Mouse (Mus musculus) neural tube, embryonic 14.5 days (tissue): ENCODE measurements at regions not wholly inside any gene's neighbourhood (a gene's known extent, or its start where the extent isn't known, plus 50 kb on each side); places are given as distances from the start of the nearest gene placed in this dataset.
A peak's percentile ranks its signal among the peaks of the same experiment; 100 is the strongest.

Source experiments
- ATAC-seq: fragments of 200-750 bp; cut with Nextera tagmentation; 2 replicates; pipeline ENCODE4 v1.8.0; 2017; ENCODE audit warnings: low read depth, mild to moderate bottlenecking, moderate TSS enrichment, moderate library complexity
- H3K27ac ChIP-seq: fragments of 300-500 bp; sonication (generic); 2 replicates; pipeline ENCODE4 v1.5.1; 2014; ENCODE audit warnings: low read depth, mild to moderate bottlenecking, control low read depth, low read length, moderate library complexity, mixed read lengths
- H3K27me3 ChIP-seq: fragments of 300-500 bp; sonication (generic); 2 replicates; pipeline ENCODE4 v1.6.1; 2014; ENCODE audit warnings: low read length; ENCODE audit not compliant: control insufficient read depth, insufficient read depth
- H3K36me3 ChIP-seq: fragments of 300-500 bp; sonication (generic); 2 replicates; pipeline ENCODE4 v1.6.1; 2014; ENCODE audit warnings: low read length, mixed read lengths; ENCODE audit not compliant: control insufficient read depth, insufficient read depth
- H3K4me1 ChIP-seq: fragments of 300-500 bp; sonication (generic); 2 replicates; pipeline ENCODE4 v1.6.1; 2014; ENCODE audit warnings: low read length; ENCODE audit not compliant: control insufficient read depth, insufficient read depth
- H3K4me2 ChIP-seq: fragments of 300-500 bp; sonication (generic); 2 replicates; pipeline ENCODE4 v1.6.1; 2014; ENCODE audit warnings: mild to moderate bottlenecking, low read depth, low read length, control low read depth
- H3K4me3 ChIP-seq: fragments of 300-500 bp; sonication (generic); 2 replicates; pipeline ENCODE4 v1.5.1; 2014; ENCODE audit warnings: low read depth, low read length, control low read depth, mixed read lengths
- H3K9ac ChIP-seq: fragments of 300-500 bp; sonication (generic); replicated peaks from 2 replicates; pipeline ENCODE4 v1.6.1; 2014; ENCODE audit warnings: low read depth, mild to moderate bottlenecking, control low read depth, low read length, mixed read lengths
- H3K9me3 ChIP-seq: fragments of 300-500 bp; sonication (generic); 2 replicates; pipeline ENCODE4 v1.6.1; 2016; ENCODE audit warnings: low read length; ENCODE audit not compliant: control insufficient read depth
- WGBS: fragments of 180-500 bp; shearing (Covaris S2); extraction: QIAGEN DNeasy Blood & Tissue Kit; methylation state at CpG from one replicate; pipeline ENCODE4 v1.1.7; 2014; 5-methylcytosine and 5-hydroxymethylcytosine counted together

DNA sequence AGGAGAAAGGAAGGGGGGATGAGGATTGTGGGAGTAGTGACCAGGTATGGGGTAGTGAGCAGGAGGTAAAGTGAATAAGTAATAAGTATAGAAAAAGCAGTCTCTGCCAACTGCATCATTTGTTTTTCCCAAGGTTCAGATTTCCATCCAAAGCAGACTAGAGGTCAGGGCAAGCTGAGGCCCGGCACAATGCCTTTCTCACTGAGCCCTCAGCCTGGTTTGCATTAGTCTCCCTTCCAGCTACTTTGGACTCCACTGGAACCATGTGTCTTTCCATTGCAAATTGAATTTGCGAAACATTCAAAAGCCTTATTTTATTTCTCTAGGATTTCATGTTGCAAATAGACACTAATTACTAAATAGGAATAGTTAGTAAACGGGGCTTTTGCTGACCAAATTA, 124.7 kb upstream of the Tnc start:
- no peaks in the 10 kb centered on the region for H3K36me3 ChIP-seq
- no peak overlapping the region for H3K4me3 ChIP-seq
- no peak for ATAC-seq
- no peaks in the 10 kb centered on the region for H3K4me1 ChIP-seq
- WGBS = 93% methylated on average over 3 of the region's 3 CpGs
- H3K4me2 ChIP-seq = no peak overlapping the region
- H3K9me3 ChIP-seq = no peaks in the 10 kb centered on the region
- H3K27ac ChIP-seq = no peak overlapping the region
- H3K27me3 ChIP-seq = no peaks in the 10 kb centered on the region
- H3K9ac ChIP-seq = no peak overlapping the region

DNA sequence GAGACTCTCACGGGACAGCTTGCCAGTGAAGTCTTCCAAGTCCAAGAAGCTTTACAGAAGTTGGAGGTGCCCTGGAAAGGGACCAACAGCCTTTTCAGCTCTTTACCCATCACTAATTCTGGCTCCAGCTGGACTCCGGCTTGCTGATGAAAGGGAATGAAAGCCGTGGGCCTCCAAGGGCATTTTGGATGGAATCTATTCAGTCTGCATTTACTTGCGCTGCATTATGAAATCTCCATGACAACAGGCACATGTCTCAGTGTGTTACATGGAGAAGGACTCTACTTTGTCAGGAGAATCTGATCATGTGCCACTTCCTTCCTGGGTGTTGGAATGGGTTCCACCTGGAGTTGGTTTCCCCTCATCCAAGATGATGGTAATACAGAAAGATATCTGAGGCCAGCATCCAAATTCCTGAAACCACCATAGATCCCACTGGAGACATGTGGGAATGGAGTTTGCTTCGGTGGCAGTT, 102.2 kb upstream of the Tnc start:
- ATAC-seq = peak; percentile 85
- Histone ChIP-seq H3K9me3 (no peaks in the 10 kb centered on the region), H3K4me2 (no peak overlapping the region), H3K4me1 (no peaks in the 10 kb centered on the region), H3K36me3 (no peaks in the 10 kb centered on the region), H3K27me3 (no peaks in the 10 kb centered on the region), H3K4me3 (no peak overlapping the region), H3K9ac (no peak overlapping the region), H3K27ac (no peak overlapping the region)
- WGBS = 45% methylated on average over 5 of the region's 5 CpGs

DNA sequence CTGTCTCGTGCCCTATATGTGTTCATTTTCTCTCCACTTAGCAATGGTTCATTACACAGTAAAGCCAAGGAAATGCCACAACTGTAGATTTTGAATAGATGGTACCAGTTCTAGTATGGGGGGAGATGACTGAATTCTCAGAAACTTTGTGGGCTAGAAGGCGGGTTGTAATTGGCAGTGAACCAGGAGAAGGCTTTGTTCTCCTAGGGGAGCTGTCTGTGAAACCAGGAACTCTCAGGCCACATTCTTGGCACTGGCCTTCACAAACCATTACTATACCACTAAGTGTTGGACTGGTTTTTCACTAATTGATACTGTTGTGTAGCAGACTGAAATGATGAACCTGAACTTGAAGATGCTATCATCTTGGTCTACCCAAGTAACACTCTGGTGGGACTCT, 99.1 kb upstream of the Tnc start:
- no peak overlapping the region for H3K27ac ChIP-seq
- no peaks in the 10 kb centered on the region for H3K9me3 ChIP-seq
- H3K36me3 ChIP-seq = no peaks in the 10 kb centered on the region
- ATAC-seq = 0 out of 2 replicates have a peak, but pooled peaks have one; percentile 35
- no peaks in the 10 kb centered on the region for H3K27me3 ChIP-seq
- 69% methylated on average over 2 of the region's 2 CpGs for WGBS
- H3K4me3 ChIP-seq = no peak overlapping the region
- H3K9ac ChIP-seq = no peak overlapping the region
- no peak overlapping the region for H3K4me2 ChIP-seq
- H3K4me1 ChIP-seq = no peaks in the 10 kb centered on the region

DNA sequence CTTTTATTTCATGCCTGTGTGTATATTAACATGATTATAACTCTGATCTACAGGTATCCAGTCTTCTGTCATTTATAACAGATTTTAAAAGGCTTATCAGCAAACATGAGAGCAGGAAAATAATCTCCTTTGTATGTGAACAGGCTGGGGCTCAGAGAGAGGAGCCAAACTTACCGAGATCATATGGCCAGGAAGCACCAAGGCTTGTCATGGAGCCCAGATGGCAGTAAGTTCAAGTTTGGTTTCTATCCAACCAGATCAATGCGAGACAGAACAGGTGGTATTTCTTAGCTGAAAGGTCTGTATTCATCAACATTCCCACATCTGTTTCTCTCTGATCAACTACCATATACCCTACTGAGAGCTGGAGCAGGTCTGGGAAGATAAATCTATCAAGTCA, 96.1 kb upstream of the Tnc start:
- Histone ChIP-seq H3K4me3 (no peak overlapping the region), H3K27ac (no peak overlapping the region), H3K27me3 (no peaks in the 10 kb centered on the region), H3K36me3 (no peaks in the 10 kb centered on the region), H3K9me3 (no peaks in the 10 kb centered on the region), H3K4me1 (no peaks in the 10 kb centered on the region), H3K9ac (no peak overlapping the region), H3K4me2 (no peak overlapping the region)
- WGBS = 85% methylated on average over 2 of the region's 2 CpGs
- no peak for ATAC-seq

DNA sequence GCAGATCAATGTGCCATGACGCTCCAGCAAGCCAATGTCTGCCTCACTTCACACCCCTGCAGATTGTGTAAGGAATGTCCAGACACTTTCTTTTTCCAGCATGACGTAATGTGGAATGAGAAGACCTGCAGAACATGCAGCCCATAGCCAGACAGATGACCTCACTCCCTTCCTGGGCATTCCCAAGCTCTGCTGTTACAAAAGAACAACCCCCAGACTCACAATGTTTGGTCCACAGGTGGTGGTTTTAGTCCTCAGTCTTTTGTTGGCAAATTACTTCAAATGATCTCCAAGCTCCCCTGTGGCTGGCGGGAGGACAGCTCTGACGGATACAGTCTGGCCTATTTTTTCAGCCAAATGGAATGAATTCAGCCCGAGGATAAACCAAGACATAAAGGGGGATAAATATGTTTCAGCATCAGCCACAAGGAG, 95.6 kb upstream of the Tnc start:
- Histone ChIP-seq H3K4me1 (no peaks in the 10 kb centered on the region), H3K4me3 (no peak overlapping the region), H3K9ac (no peak overlapping the region), H3K27me3 (no peaks in the 10 kb centered on the region), H3K27ac (no peak overlapping the region), H3K4me2 (no peak overlapping the region), H3K36me3 (no peaks in the 10 kb centered on the region), H3K9me3 (no peaks in the 10 kb centered on the region)
- 77% methylated on average over 5 of the region's 5 CpGs for WGBS
- no peak for ATAC-seq

DNA sequence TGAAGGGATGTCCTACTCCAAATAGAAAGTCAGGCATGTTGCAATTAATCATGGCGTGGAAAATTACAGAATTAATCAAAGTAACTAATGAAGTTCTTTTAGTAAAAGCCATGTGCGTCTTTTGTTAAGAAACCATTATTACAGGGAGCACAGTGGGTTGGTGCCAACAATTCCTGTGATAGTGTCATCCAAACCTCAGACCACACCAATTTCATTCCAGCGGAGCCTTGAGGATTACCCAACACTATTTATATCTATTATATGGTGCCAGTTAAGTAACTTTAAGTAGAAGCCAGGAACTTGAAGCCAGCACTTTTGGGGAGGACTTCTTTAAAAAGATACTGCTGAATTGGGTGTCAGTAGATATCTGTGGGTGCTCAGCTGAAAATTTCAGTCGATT, 93.0 kb upstream of the Tnc start:
- no peaks in the 10 kb centered on the region for H3K27me3 ChIP-seq
- no peak for ATAC-seq
- no peak overlapping the region for H3K4me2 ChIP-seq
- H3K9me3 ChIP-seq = no peaks in the 10 kb centered on the region
- WGBS = 88% methylated on average over 4 of the region's 4 CpGs
- no peak overlapping the region for H3K4me3 ChIP-seq
- H3K27ac ChIP-seq = no peak overlapping the region
- H3K9ac ChIP-seq = no peak overlapping the region
- H3K36me3 ChIP-seq = no peaks in the 10 kb centered on the region
- no peaks in the 10 kb centered on the region for H3K4me1 ChIP-seq

DNA sequence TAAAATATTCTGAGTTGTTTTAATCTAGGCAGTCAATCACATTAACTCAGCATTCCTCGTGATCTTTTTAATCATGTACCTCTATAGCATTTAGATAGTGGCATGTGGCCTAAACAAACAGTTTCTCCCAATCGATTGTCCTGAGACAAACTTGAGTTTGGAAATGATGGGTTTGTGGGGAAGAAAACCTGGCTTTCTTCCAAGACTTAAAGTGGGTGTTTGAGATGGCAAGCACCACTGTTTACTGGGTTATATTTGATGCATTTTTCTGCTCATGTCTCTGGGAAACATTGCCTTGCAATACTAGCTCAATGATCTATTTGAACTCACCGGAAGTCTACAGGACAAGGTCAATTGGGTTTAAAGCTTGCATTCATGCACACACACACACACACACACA, 88.2 kb upstream of the Tnc start:
- WGBS = 88% methylated on average over 3 of the region's 3 CpGs
- Histone ChIP-seq H3K9me3 (no peaks in the 10 kb centered on the region), H3K4me3 (no peak overlapping the region), H3K27ac (no peak overlapping the region), H3K9ac (no peak overlapping the region), H3K27me3 (no peaks in the 10 kb centered on the region), H3K4me2 (no peak overlapping the region), H3K36me3 (no peaks in the 10 kb centered on the region), H3K4me1 (no peaks in the 10 kb centered on the region)
- ATAC-seq = no peak

DNA sequence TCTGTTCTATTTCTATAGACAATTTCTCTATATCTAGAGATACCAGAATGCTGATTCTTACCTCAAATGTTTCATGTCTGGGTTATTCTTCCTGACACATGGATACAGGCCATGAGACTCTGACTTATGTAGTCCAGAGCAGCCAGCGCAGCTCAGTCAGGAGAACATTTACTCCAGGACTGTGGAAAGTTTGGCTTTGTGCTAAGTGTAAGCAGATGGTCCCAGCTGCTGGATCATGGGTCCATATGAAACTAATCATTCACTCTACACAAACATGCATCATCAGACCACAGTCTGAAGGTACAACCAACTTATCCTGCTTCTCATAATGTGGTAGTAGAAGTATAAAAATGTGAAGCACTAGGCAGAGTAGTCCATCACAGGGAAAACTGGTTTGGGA, 82.5 kb upstream of the Tnc start:
- no peak overlapping the region for H3K27ac ChIP-seq
- no peak overlapping the region for H3K4me2 ChIP-seq
- H3K27me3 ChIP-seq = no peaks in the 10 kb centered on the region
- no peaks in the 10 kb centered on the region for H3K36me3 ChIP-seq
- ATAC-seq = no peak
- no peaks in the 10 kb centered on the region for H3K4me1 ChIP-seq
- WGBS = 90% methylated on average over 1 of the region's 1 CpGs
- no peaks in the 10 kb centered on the region for H3K9me3 ChIP-seq
- H3K4me3 ChIP-seq = no peak overlapping the region
- no peak overlapping the region for H3K9ac ChIP-seq

DNA sequence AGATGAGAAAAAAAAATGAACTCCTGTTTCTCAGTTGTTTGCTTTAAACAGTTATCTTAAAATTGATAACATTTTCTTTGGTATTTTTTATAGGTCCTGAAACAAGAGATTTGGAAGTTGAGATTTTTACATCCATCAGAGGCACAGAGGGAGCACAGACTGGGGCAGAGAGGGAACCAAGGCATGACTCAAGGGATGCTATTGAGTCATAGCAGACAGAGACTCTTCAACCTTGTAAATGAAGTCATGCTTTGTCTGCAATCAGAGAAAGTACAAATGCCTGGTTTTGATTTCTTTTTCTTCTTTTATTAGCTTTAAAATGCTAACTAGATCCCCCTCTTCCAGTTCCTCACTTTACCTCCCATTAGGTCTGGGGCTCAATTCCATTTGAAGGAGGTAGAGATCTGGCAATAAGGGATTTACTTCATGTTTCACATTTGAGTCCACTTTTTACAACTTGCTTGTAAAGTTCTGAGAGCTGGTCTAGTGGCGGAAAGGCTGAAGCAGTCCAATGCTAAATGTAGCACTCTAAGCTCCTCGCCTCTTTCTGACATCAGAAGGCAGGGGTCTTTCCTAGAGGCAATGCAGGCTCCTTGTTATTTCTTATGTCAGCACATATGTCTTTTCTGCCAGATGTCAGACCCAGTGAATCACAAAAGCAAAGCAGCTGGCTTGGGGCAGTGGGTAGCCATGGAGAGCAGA, 77.7 kb upstream of the Tnc start:
- Histone ChIP-seq H3K9me3 (no peaks in the 10 kb centered on the region), H3K9ac (no peak overlapping the region), H3K36me3 (no peaks in the 10 kb centered on the region), H3K4me2 (no peak overlapping the region), H3K27me3 (no peaks in the 10 kb centered on the region), H3K27ac (no peak overlapping the region), H3K4me3 (no peak overlapping the region), H3K4me1 (no peaks in the 10 kb centered on the region)
- ATAC-seq = no peak
- 88% methylated on average over 2 of the region's 2 CpGs for WGBS
